Mouse (Mus musculus): ENCODE data around the gene Relt. TPM values are rescaled to one million over a fixed set of nuclear protein-coding genes. Genes with fewer than 3 reads are reported as not detected.

The Relt gene
- polyA plus RNA-seq, 1 experiment from 2014 or later, result 4.1 TPM

- Histone ChIP-seq H3K9ac (no peak overlapping the region), H3K9me3 (replicated peaks) (no peaks in the 10 kb centered on the region), H3K36me3 (peaks cover 9% of the 10 kb centered on the region), H3K27me3 (replicated peaks) (no peaks in the 10 kb centered on the region), H3K4me3 (no peak overlapping the region), H3K4me1 (replicated peaks) (peaks cover 36% of the 10 kb centered on the region), H3K27ac (ENCODE audit: poor library complexity, severe bottlenecking) (no peak overlapping the region), H3K4me2 (no peak overlapping the region)
- ATAC-seq (ENCODE audit: insufficient number of reproducible peaks, low FRiP score), result no peak
- 66% methylated on average over 5 of the region's 5 CpGs for WGBS
Measured at GRCm38 (mm10) chr7:100897828-100898227, 34.6 kb upstream of the Relt start.

DNA sequence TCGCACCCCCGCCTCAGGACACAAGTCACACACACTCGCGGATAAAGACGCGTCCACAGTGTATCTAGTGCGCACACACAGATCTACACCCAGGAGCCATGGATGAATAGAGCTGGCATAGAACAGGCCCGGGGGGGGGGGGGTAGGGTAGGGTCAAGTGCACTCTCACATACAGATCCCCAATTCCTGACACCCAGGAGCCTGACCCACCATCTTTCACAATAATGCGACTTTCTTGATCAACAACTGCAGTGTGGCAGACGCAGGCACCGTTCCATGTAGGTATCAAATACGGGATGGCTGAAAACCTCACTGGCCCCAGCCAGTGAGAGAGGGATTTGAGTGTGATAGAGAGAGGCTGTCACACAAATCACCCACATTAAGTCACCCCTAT, 31.6 kb upstream of the Relt start:
- Histone ChIP-seq H3K4me2 (peak overlapping the region; percentile 99), H3K4me3 (peak overlapping the region; percentile 64), H3K9ac (peak overlapping the region; percentile 85), H3K36me3 (peaks cover 14% of the 10 kb centered on the region), H3K27me3 (replicated peaks) (no peaks in the 10 kb centered on the region), H3K27ac (ENCODE audit: poor library complexity, severe bottlenecking) (no peak overlapping the region), H3K9me3 (replicated peaks) (no peaks in the 10 kb centered on the region), H3K4me1 (replicated peaks) (peaks cover 45% of the 10 kb centered on the region)
- ATAC-seq (ENCODE audit: insufficient number of reproducible peaks, low FRiP score), result no peak
- 3% methylated on average over 12 of the region's 12 CpGs for WGBS

DNA sequence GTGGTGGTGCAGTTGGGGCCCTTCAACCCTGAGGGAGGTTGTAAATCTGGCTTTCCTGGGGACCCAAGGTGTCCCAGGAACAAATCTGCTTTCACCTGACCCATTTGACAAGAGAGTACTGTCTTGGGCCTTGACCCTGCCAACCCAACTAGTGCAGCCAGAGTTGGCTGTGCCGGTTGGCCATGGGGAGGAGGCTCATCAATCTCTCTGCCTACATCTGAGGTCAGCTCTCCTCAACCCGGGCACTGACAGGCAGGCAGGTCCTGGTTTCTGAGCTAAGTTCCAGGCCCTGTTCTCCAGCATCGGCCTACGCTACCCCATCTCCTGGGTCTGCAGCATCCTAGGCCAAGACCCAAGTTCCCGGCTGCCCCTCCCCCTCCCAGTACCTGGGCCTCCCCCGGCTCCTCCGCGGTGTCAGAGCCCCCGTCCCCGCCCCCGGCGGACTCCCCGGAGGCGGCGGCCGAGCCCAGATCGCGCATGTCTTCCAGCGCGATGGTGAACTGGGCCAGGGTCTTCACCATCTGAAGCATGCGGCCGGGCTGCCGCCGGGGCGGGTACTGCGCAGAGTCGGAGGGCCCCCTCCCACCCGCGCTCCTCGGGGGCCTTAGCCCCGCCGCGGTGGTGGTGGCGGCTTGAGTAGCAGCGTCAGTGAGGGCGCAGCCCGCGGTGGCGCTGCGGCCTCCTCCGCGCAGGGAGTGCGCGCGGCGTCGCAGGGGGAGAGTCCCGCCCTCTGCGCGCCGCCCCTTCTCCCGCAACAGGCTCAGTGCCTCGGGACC, 31.0 kb upstream of the Relt start:
- Histone ChIP-seq H3K27ac (ENCODE audit: poor library complexity, severe bottlenecking) (0 out of 2 replicates have a peak overlapping the region, but pooled peaks have one; percentile 23), H3K9ac (peak overlapping the region; percentile 85)
- 4% methylated on average over 53 of the region's 53 CpGs for WGBS

GRCm38 (mm10) chr7:100893249-100894056, 30.2 kb upstream of the Relt start:
- Histone ChIP-seq H3K4me1 (replicated peaks) (peaks cover 45% of the 10 kb centered on the region), H3K36me3 (peaks cover 28% of the 10 kb centered on the region), H3K27me3 (replicated peaks) (no peaks in the 10 kb centered on the region), H3K4me3 (no peak overlapping the region), H3K4me2 (peak overlapping the region; percentile 99), H3K9ac (peak overlapping the region; percentile 85; the same call in 1 of the 2 replicates), H3K9me3 (replicated peaks) (no peaks in the 10 kb centered on the region), H3K27ac (ENCODE audit: poor library complexity, severe bottlenecking) (peak overlapping the region; percentile 24)
- ATAC-seq (ENCODE audit: insufficient number of reproducible peaks, low FRiP score), result peak; percentile 48; the same call in 1 of the 2 replicates
- WGBS, result 46% methylated on average over 20 of the region's 20 CpGs

More for the DNA sequence above, 31.0 kb upstream of the Relt start:
- peaks cover 20% of the 10 kb centered on the region for H3K36me3 ChIP-seq
- peak; percentile 51 for ATAC-seq (ENCODE audit: insufficient number of reproducible peaks, low FRiP score)
- no peaks in the 10 kb centered on the region for H3K27me3 ChIP-seq (replicated peaks)
- peak overlapping the region; percentile 64 for H3K4me3 ChIP-seq
- H3K4me1 ChIP-seq (replicated peaks), result peaks cover 45% of the 10 kb centered on the region
- peak overlapping the region; percentile 99 for H3K4me2 ChIP-seq
- H3K9me3 ChIP-seq (replicated peaks), result no peaks in the 10 kb centered on the region

GRCm38 (mm10) chr7:100886535-100886934, 23.3 kb upstream of the Relt start:
- H3K4me3 ChIP-seq, result no peak overlapping the region
- WGBS, result 31% methylated on average over 3 of the region's 3 CpGs
- H3K36me3 ChIP-seq, result peaks cover 61% of the 10 kb centered on the region
- H3K27me3 ChIP-seq (replicated peaks), result no peaks in the 10 kb centered on the region
- H3K27ac ChIP-seq (ENCODE audit: poor library complexity, severe bottlenecking), result no peak overlapping the region
- H3K9ac ChIP-seq, result no peak overlapping the region
- ATAC-seq (ENCODE audit: insufficient number of reproducible peaks, low FRiP score), result no peak
- H3K4me1 ChIP-seq (replicated peaks), result no peaks in the 10 kb centered on the region
- H3K9me3 ChIP-seq (replicated peaks), result no peaks in the 10 kb centered on the region
- no peak overlapping the region for H3K4me2 ChIP-seq

- H3K27ac ChIP-seq (ENCODE audit: poor library complexity, severe bottlenecking), result no peak overlapping the region
- 85% methylated on average over 4 of the region's 4 CpGs for WGBS
- H3K4me1 ChIP-seq (replicated peaks), result peaks cover 6% of the 10 kb centered on the region; the same call in 1 of the 2 replicates
- no peaks in the 10 kb centered on the region for H3K9me3 ChIP-seq (replicated peaks)
- no peak overlapping the region for H3K4me3 ChIP-seq
- ATAC-seq (ENCODE audit: insufficient number of reproducible peaks, low FRiP score), result no peak
- H3K4me2 ChIP-seq, result no peak overlapping the region
- H3K27me3 ChIP-seq (replicated peaks), result no peaks in the 10 kb centered on the region
- no peak overlapping the region; the same call in 1 of the 2 replicates for H3K9ac ChIP-seq
- peaks cover 71% of the 10 kb centered on the region for H3K36me3 ChIP-seq
Measured at GRCm38 (mm10) chr7:100884460-100884859, 21.2 kb upstream of the Relt start.

GRCm38 (mm10) chr7:100881950-100882349, 18.7 kb upstream of the Relt start:
- Histone ChIP-seq H3K27ac (ENCODE audit: poor library complexity, severe bottlenecking) (no peak overlapping the region), H3K36me3 (peaks cover 85% of the 10 kb centered on the region), H3K9ac (no peak overlapping the region), H3K4me3 (no peak overlapping the region), H3K27me3 (replicated peaks) (no peaks in the 10 kb centered on the region), H3K4me1 (replicated peaks) (peaks cover 6% of the 10 kb centered on the region; the same call in 1 of the 2 replicates), H3K9me3 (replicated peaks) (no peaks in the 10 kb centered on the region), H3K4me2 (no peak overlapping the region)
- no peak for ATAC-seq (ENCODE audit: insufficient number of reproducible peaks, low FRiP score)
- WGBS, result 80% methylated on average over 4 of the region's 4 CpGs

DNA sequence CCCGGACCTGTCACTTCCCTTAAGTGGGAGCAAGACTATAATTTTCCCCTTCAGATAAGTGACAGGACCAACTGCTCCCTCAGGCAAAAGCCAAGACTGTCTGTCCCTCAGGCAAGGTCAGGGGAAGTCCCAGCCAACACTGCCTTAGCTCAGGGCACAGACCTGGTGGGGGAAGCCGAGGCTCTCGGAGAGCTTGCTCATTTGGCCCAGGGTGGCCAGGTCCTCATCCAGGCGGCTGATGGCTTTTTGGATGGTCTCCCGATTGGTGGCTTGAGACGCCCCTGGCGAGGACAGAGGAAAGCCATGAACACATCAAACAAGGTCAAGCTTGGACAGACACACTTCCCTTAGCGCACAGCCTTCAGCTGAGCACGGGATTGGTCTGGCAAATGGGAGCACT, 18.3 kb upstream of the Relt start:
- Histone ChIP-seq H3K4me1 (replicated peaks) (peaks cover 7% of the 10 kb centered on the region), H3K36me3 (peaks cover 89% of the 10 kb centered on the region), H3K27ac (ENCODE audit: poor library complexity, severe bottlenecking) (no peak overlapping the region), H3K9me3 (replicated peaks) (no peaks in the 10 kb centered on the region), H3K27me3 (replicated peaks) (no peaks in the 10 kb centered on the region), H3K4me3 (no peak overlapping the region), H3K4me2 (no peak overlapping the region), H3K9ac (no peak overlapping the region)
- no peak for ATAC-seq (ENCODE audit: insufficient number of reproducible peaks, low FRiP score)
- WGBS, result 80% methylated on average over 9 of the region's 9 CpGs

GRCm38 (mm10) chr7:100879595-100879994, 16.3 kb upstream of the Relt start:
- Histone ChIP-seq H3K9me3 (replicated peaks) (no peaks in the 10 kb centered on the region), H3K9ac (no peak overlapping the region), H3K27ac (ENCODE audit: poor library complexity, severe bottlenecking) (no peak overlapping the region), H3K27me3 (replicated peaks) (no peaks in the 10 kb centered on the region), H3K4me2 (no peak overlapping the region), H3K4me3 (no peak overlapping the region), H3K4me1 (replicated peaks) (peaks cover 12% of the 10 kb centered on the region), H3K36me3 (peaks cover 95% of the 10 kb centered on the region)
- WGBS, result 23% methylated on average over 20 of the region's 20 CpGs
- ATAC-seq (ENCODE audit: insufficient number of reproducible peaks, low FRiP score), result no peak

GRCm38 (mm10) chr7:100876771-100877170, 13.5 kb upstream of the Relt start:
- Histone ChIP-seq H3K9ac (no peak overlapping the region), H3K4me2 (no peak overlapping the region), H3K27me3 (replicated peaks) (no peaks in the 10 kb centered on the region), H3K27ac (ENCODE audit: poor library complexity, severe bottlenecking) (no peak overlapping the region), H3K4me3 (no peak overlapping the region), H3K9me3 (replicated peaks) (no peaks in the 10 kb centered on the region), H3K4me1 (replicated peaks) (peaks cover 23% of the 10 kb centered on the region), H3K36me3 (peaks cover 97% of the 10 kb centered on the region)
- 88% methylated on average over 9 of the region's 9 CpGs for WGBS
- no peak for ATAC-seq (ENCODE audit: insufficient number of reproducible peaks, low FRiP score)

DNA sequence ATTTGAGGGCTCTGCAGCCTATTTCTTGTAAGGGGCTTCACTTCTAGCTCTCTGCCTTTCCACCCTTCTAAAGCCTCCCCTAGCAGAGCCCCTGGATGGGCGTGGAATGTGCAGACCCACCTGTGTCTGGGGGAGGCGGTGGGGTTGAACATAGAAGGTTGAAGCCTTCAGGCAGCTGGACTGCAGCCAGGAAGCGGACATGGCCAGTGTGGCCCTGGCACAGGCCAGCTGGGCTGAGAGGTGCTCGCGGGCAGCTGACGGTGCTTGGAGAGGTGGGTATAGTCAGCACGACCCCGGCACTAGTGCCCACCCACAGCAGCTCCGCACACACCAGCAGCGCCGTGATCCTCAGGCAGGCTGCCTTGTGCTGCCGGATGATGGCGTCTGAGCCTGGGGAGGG, 13.0 kb upstream of the Relt start:
- Histone ChIP-seq H3K27me3 (replicated peaks) (no peaks in the 10 kb centered on the region), H3K9ac (no peak overlapping the region), H3K36me3 (peaks cover 96% of the 10 kb centered on the region), H3K4me1 (replicated peaks) (peaks cover 23% of the 10 kb centered on the region), H3K9me3 (replicated peaks) (no peaks in the 10 kb centered on the region), H3K4me3 (no peak overlapping the region), H3K4me2 (no peak overlapping the region), H3K27ac (ENCODE audit: poor library complexity, severe bottlenecking) (peak overlapping the region; percentile 51; the same call in 1 of the 2 replicates)
- no peak; the same call in 1 of the 2 replicates for ATAC-seq (ENCODE audit: insufficient number of reproducible peaks, low FRiP score)
- 87% methylated on average over 13 of the region's 13 CpGs for WGBS
